Mouse (Mus musculus): ENCODE measurements around the gene Bahcc1. TPM values are rescaled to one million over a fixed set of nuclear protein-coding genes. Genes with fewer than 3 reads are reported as not detected.

Bahcc1 gene
- total and polyA plus RNA-seq, 3 experiments: 0.04 TPM; not detected in 2

DNA sequence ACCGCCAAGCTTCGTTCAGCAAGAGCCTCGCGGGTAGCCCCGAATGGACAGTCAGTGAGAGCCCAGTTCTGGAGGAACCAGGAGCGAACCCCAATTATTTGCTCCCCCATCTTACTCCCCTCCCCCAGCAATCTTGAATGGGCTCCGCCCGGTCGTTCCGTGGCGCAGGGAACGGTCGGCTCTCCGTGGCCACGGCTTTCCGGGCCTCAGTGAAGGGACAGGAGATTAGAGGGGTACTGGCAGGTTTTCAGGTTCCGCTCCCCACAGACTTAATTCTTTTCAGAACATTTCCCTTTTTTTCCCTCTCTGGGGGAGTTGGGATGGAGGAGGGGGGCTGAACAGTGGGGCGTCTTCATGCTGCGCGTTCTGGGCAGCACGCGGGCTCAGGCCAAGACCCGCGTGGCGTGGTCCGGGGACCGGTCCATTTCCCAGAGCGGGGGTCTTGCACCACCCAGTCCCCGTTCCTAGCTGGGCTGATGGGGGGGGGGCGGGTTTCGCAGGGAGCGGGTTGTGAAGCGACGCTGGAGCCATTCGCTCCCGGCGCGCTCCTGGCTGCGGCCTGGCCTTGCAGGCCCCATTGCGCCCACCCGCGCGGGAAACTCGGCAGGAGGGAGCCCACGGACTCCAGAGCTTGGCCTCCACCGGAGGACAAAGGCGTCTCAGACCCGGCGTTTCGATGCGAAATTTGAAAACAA, 841 bp downstream of the Bahcc1 start:
- no peak overlapping the region for H3K4me3 ChIP-seq (replicated peaks in 1 of 3; ENCODE audit: low read depth in 2 of 3, low read length in 2 of 3, poor library complexity in 1 of 3)
- peaks cover 4% of the 10 kb centered on the region for H3K27me3 ChIP-seq (replicated peaks)
- TF ChIP-seq MXI1 (IDR thresholded peaks at IDR 0.05; ENCODE audit: low read depth, low read length) (no peak), HCFC1 (IDR thresholded peaks at IDR 0.05; ENCODE audit: low read depth, low read length) (no peak), CHD2 (IDR thresholded peaks at IDR 0.05; ENCODE audit: low read length) (no peak), RAD21 (IDR thresholded peaks at IDR 0.05; ENCODE audit: low read depth, low read length) (no peak), ETS1 (conservative IDR thresholded peaks at IDR 0.05; ENCODE audit: low read depth, low read length) (no peak), MAFK (IDR thresholded peaks at IDR 0.05; ENCODE audit: insufficient replicate concordance, low read length) (no peak), NRF1 (IDR thresholded peaks at IDR 0.05; ENCODE audit: low read depth, low read length) (no peak), TBP (conservative IDR thresholded peaks at IDR 0.05; ENCODE audit: low read depth, low read length) (no peak), NELFE (IDR thresholded peaks at IDR 0.05; ENCODE audit: low read depth, low read length) (no peak), UBTF (IDR thresholded peaks at IDR 0.05; ENCODE audit: low read depth, low read length) (no peak), PAX5 (IDR thresholded peaks at IDR 0.05; ENCODE audit: low read length) (no peak), ZKSCAN1 (IDR thresholded peaks at IDR 0.05; ENCODE audit: borderline replicate concordance, low read depth, low read length) (no peak)
- DNase-seq (ENCODE audit: extremely low read depth): no peak
- in situ Hi-C loops (cut with MboI; ENCODE audit: low pct_ligation_motif_present, low pct_unique_long_range_greater_than_20kb, low sequenced_read_pairs) (no loop called here), dilution Hi-C loops (cut with MboI; ENCODE audit: extremely low pct_ligation_motif_present, extremely low pct_unique_long_range_greater_than_20kb, low sequenced_read_pairs) (no loop called here)
- H3K4me1 ChIP-seq (ENCODE audit: control insufficient read depth in 1 of 2, insufficient read depth in 2 of 2): peaks cover 0 to 3% of the 10 kb centered on the region in 2 experiments; a peak in 2 of 4 replicates
- H3K4me2 ChIP-seq (ENCODE audit: insufficient read depth, low read depth, poor library complexity, severe bottlenecking): no peak overlapping the region
- no peak overlapping the region for H3K9ac ChIP-seq (ENCODE audit: insufficient read depth, low read depth)
- H3K27ac ChIP-seq (ENCODE audit: insufficient read depth, low read depth): no peak overlapping the region
- H3K36me3 ChIP-seq (replicated peaks in 1 of 2; ENCODE audit: control insufficient read depth in 1 of 2, insufficient read depth in 1 of 2, low read length in 1 of 2): no peaks in the 10 kb centered on the region
- no peaks in the 10 kb centered on the region for H3K79me2 ChIP-seq (replicated peaks; ENCODE audit: control insufficient read depth, extremely low read depth, insufficient read depth, poor library complexity, severe bottlenecking)
- peaks cover 70% of the 10 kb centered on the region for H3K9me3 ChIP-seq (replicated peaks; ENCODE audit: low read length)

GRCm38 (mm10) chr11:120234136-120234775, 1.5 kb downstream of the Bahcc1 start:
- dilution Hi-C loops (cut with MboI; ENCODE audit: extremely low pct_ligation_motif_present, extremely low pct_unique_long_range_greater_than_20kb, low sequenced_read_pairs) (no loop called here), in situ Hi-C loops (cut with MboI; ENCODE audit: low pct_ligation_motif_present, low pct_unique_long_range_greater_than_20kb, low sequenced_read_pairs) (no loop called here)
- Histone ChIP-seq H3K4me1 (ENCODE audit: control insufficient read depth in 1 of 2, insufficient read depth in 2 of 2) (peaks cover 0 to under 1% of the 10 kb centered on the region in 2 experiments; a peak in 2 of 4 replicates), H3K4me2 (ENCODE audit: insufficient read depth, low read depth, poor library complexity, severe bottlenecking) (no peak overlapping the region), H3K9ac (ENCODE audit: insufficient read depth, low read depth) (no peak overlapping the region), H3K36me3 (replicated peaks in 1 of 2; ENCODE audit: control insufficient read depth in 1 of 2, insufficient read depth in 1 of 2, low read length in 1 of 2) (no peaks in the 10 kb centered on the region), H3K27me3 (replicated peaks) (peaks cover 6% of the 10 kb centered on the region), H3K4me3 (replicated peaks in 1 of 3; ENCODE audit: low read depth in 2 of 3, low read length in 2 of 3, poor library complexity in 1 of 3) (no peak overlapping the region), H3K9me3 (replicated peaks; ENCODE audit: low read length) (peaks cover 73% of the 10 kb centered on the region), H3K79me2 (replicated peaks; ENCODE audit: control insufficient read depth, extremely low read depth, insufficient read depth, poor library complexity, severe bottlenecking) (no peaks in the 10 kb centered on the region), H3K27ac (ENCODE audit: insufficient read depth, low read depth) (no peak overlapping the region)
- DNase-seq (ENCODE audit: extremely low read depth): no peak
- TF ChIP-seq RCOR1 (conservative IDR thresholded peaks at IDR 0.05; ENCODE audit: low read depth, low read length): no peak
- no peak for TF ChIP-seq ZNF384 (IDR thresholded peaks at IDR 0.05; ENCODE audit: low read depth, low read length)
- no peak for TF ChIP-seq NRF1 (IDR thresholded peaks at IDR 0.05; ENCODE audit: low read depth, low read length)
